Mouse (Mus musculus) cerebellum, adult 9-10 months (tissue): ENCODE data around the gene Runx2.

ENCODE experiments used
- DNase-seq: peaks from one replicate; pipeline ENCODE4 v3.0.0; 2022

Gene Runx2

GRCm38 (mm10) chr17:44584781-44585180 lies 229.8 kb downstream of the Runx2 start:
- no peak for DNase-seq

GRCm38 (mm10) chr17:44577791-44578190 lies 236.8 kb downstream of the Runx2 start:
- no peak for DNase-seq

GRCm38 (mm10) chr17:44570899-44571298 lies 243.7 kb downstream of the Runx2 start:
- DNase-seq = no peak

GRCm38 (mm10) chr17:44569020-44569621 lies 245.5 kb downstream of the Runx2 start:
- no peak for DNase-seq

GRCm38 (mm10) chr17:44566992-44567391 lies 247.6 kb downstream of the Runx2 start:
- DNase-seq = no peak

- no peak for DNase-seq
Observed at GRCm38 (mm10) chr17:44565884-44566515, 248.6 kb downstream of the Runx2 start.

- DNase-seq = no peak
Observed at GRCm38 (mm10) chr17:44565311-44565831, 249.2 kb downstream of the Runx2 start.

GRCm38 (mm10) chr17:44564611-44565198 lies 249.9 kb downstream of the Runx2 start:
- DNase-seq = no peak

- DNase-seq = no peak
Observed at GRCm38 (mm10) chr17:44560016-44560415, 254.6 kb downstream of the Runx2 start.

GRCm38 (mm10) chr17:44557199-44558111 lies 257.1 kb downstream of the Runx2 start:
- no peak for DNase-seq

- DNase-seq = no peak
Observed at GRCm38 (mm10) chr17:44554941-44555340, 259.7 kb downstream of the Runx2 start.

GRCm38 (mm10) chr17:44549551-44549950 lies 265.0 kb downstream of the Runx2 start:
- DNase-seq = no peak

- DNase-seq = no peak
Observed at GRCm38 (mm10) chr17:44547922-44548321, 266.7 kb downstream of the Runx2 start.

- DNase-seq = no peak
Observed at GRCm38 (mm10) chr17:44546801-44547200, 267.8 kb downstream of the Runx2 start.

GRCm38 (mm10) chr17:44545141-44545813 lies 269.3 kb downstream of the Runx2 start:
- DNase-seq = no peak

GRCm38 (mm10) chr17:44542706-44543105 lies 271.9 kb downstream of the Runx2 start:
- no peak for DNase-seq

GRCm38 (mm10) chr17:44540699-44541098 lies 273.9 kb downstream of the Runx2 start:
- no peak for DNase-seq

GRCm38 (mm10) chr17:44538921-44539320 lies 275.7 kb downstream of the Runx2 start:
- no peak for DNase-seq

- peak; percentile 15 for DNase-seq
Observed at GRCm38 (mm10) chr17:44530000-44530399, 284.6 kb downstream of the Runx2 start.

GRCm38 (mm10) chr17:44528617-44529016 lies 286.0 kb downstream of the Runx2 start:
- no peak for DNase-seq

- no peak for DNase-seq
Observed at GRCm38 (mm10) chr17:44524146-44524545, 290.5 kb downstream of the Runx2 start.

GRCm38 (mm10) chr17:44522906-44523305 lies 291.7 kb downstream of the Runx2 start:
- no peak for DNase-seq
